Mouse (Mus musculus): ENCODE results near the gene Hes6. TPM values are rescaled to one million over a fixed set of nuclear protein-coding genes. Genes with fewer than 3 reads are reported as not detected.
A peak's percentile ranks its signal among the peaks of the same experiment; 100 is the strongest.

The Hes6 gene
- total and polyA plus RNA-seq, 2 experiments from 2014 or later = 113 to 119 TPM

DNA sequence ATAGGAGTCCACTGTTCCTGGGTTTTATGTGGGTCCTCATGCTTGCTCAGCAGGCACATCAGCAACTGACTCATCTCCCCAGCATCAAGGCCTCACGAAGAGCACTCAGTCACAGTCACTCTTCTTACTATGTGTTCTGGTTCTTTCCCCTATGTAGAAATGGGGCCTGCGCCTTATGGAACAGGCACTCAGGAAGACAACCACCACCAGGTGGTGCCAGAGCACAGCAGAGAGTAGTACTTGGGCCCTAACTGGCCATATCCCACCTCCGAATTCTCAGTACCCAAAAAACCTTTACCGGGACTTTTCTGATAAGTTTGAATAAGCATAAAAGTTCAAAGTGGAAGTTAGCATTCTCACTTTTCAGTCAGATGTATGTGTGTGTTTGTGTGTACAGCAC lies 14.8 kb upstream of the Hes6 start:
- H3K9me3 ChIP-seq (ENCODE audit: low read length) = no peaks in the 10 kb centered on the region
- no peaks in the 10 kb centered on the region for H3K27me3 ChIP-seq (ENCODE audit: insufficient read depth, low read length)
- H3K4me3 ChIP-seq (ENCODE audit: low read depth, low read length) = no peak overlapping the region
- H3K9ac ChIP-seq (replicated peaks; ENCODE audit: low read length, poor library complexity, severe bottlenecking) = no peak overlapping the region
- H3K4me1 ChIP-seq (ENCODE audit: insufficient read depth, low read length) = no peaks in the 10 kb centered on the region
- peaks cover 69% of the 10 kb centered on the region for H3K36me3 ChIP-seq (ENCODE audit: insufficient read depth, low read length)
- H3K4me2 ChIP-seq (ENCODE audit: low read depth, low read length, poor library complexity, severe bottlenecking) = no peak overlapping the region
- no peak for ATAC-seq (ENCODE audit: low FRiP score)
- DNase-seq (ENCODE audit: low spot score) = peak; percentile 87
- WGBS = 30% methylated on average over 4 of the region's 4 CpGs
- peak; percentile 92 for TF ChIP-seq CTCF (IDR thresholded peaks at IDR 0.05)
- H3K27ac ChIP-seq (ENCODE audit: low read depth, low read length) = no peak overlapping the region

DNA sequence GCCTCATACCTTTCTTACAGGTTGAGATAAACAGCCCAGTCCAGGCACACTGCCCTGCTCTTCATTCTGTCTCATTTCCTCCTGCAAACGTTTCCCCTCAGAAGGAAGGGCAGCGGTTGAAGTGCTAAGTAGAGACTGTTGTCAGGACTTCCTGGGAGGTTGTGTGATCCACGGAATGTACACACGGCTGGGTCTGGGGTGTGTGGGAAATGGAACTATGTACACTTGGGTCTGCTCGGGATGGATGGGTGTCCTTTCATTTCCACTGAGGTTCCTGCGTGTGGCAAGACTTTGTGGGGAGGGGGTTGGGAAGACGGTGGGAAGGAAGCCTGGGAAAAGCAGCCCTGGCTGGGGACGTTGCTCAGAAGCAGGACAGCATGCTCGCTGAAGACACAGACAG lies 12.6 kb upstream of the Hes6 start:
- no peak overlapping the region for H3K27ac ChIP-seq (ENCODE audit: low read depth, low read length)
- no peak for TF ChIP-seq CTCF (IDR thresholded peaks at IDR 0.05)
- peaks cover 56% of the 10 kb centered on the region; the same call in 1 of the 2 replicates for H3K36me3 ChIP-seq (ENCODE audit: insufficient read depth, low read length)
- no peaks in the 10 kb centered on the region for H3K9me3 ChIP-seq (ENCODE audit: low read length)
- 84% methylated on average over 9 of the region's 9 CpGs for WGBS
- no peak overlapping the region for H3K4me2 ChIP-seq (ENCODE audit: low read depth, low read length, poor library complexity, severe bottlenecking)
- no peaks in the 10 kb centered on the region for H3K4me1 ChIP-seq (ENCODE audit: insufficient read depth, low read length)
- DNase-seq (ENCODE audit: low spot score) (no peak), ATAC-seq (ENCODE audit: low FRiP score) (no peak)
- no peak overlapping the region for H3K4me3 ChIP-seq (ENCODE audit: low read depth, low read length)
- no peaks in the 10 kb centered on the region for H3K27me3 ChIP-seq (ENCODE audit: insufficient read depth, low read length)
- no peak overlapping the region for H3K9ac ChIP-seq (replicated peaks; ENCODE audit: low read length, poor library complexity, severe bottlenecking)

DNA sequence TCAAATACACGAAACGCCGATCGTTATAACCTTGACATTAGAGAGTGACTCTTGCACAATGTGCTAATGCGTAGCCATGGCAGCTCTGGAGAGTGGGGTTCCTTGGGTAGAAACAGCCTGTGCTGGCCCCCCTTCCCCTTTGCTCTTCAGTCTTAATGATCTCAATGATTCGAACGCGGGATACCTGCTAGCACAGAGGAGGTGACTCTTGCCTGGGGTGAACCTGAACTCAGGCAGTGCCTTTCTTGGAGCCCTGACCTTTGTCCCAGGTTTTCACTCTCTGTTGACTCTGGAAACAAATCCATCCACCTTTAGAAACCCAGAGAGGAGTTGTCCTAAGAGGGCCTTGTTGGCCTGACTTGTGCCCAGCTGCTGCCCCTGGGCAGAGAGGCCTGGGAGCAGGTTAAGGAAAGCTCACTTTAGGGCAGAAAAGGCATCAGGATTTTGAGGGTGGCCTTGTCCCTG lies 6.8 kb upstream of the Hes6 start:
- H3K4me2 ChIP-seq (ENCODE audit: low read depth, low read length, poor library complexity, severe bottlenecking) = no peak overlapping the region
- no peaks in the 10 kb centered on the region for H3K27me3 ChIP-seq (ENCODE audit: insufficient read depth, low read length)
- H3K4me3 ChIP-seq (ENCODE audit: low read depth, low read length) = no peak overlapping the region
- TF ChIP-seq CTCF (IDR thresholded peaks at IDR 0.05) = no peak
- H3K9me3 ChIP-seq (ENCODE audit: low read length) = no peaks in the 10 kb centered on the region
- peaks cover 51% of the 10 kb centered on the region; the same call in 1 of the 2 replicates for H3K36me3 ChIP-seq (ENCODE audit: insufficient read depth, low read length)
- ATAC-seq (ENCODE audit: low FRiP score) (no peak), DNase-seq (ENCODE audit: low spot score) (no peak)
- H3K4me1 ChIP-seq (ENCODE audit: insufficient read depth, low read length) = no peaks in the 10 kb centered on the region
- no peak overlapping the region for H3K27ac ChIP-seq (ENCODE audit: low read depth, low read length)
- 95% methylated on average over 8 of the region's 8 CpGs for WGBS
- H3K9ac ChIP-seq (replicated peaks; ENCODE audit: low read length, poor library complexity, severe bottlenecking) = no peak overlapping the region

DNA sequence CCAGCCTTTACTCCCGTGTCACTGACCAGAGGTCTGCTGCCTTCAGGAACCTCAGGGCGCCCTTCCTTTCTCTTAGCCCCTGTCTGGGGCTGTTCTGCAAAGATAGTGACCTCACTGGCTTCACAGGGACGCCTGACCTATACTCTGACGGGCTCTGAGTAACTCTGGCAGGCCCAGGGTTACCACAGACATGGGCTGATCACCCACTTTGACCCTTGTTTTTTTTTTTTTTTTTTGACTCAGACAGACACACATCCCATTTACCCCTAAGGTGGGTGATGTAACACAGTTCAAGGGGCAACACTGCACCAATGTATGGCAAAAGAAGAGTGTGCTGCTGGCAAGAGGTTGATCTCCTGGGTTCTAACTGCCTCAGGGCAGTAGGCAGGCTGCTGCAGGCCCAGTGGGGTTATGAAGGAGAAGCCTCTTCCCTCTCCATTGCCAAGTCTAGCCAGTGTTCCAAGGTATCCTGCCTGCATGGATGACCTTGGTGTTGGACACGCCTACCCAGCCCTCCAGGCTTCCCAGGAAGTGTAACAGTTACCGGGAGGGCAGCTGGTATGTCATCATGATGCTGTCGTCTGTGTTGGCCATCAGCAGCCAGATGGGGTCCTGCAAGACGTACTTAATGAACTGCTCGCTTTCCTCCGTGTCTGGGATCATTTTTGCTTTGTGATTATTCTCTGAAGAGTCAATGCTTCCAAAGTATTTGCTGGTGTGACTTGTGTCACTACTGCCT lies 6.2 kb upstream of the Hes6 start:
- no peaks in the 10 kb centered on the region for H3K4me1 ChIP-seq (ENCODE audit: insufficient read depth, low read length)
- no peaks in the 10 kb centered on the region for H3K9me3 ChIP-seq (ENCODE audit: low read length)
- H3K4me2 ChIP-seq (ENCODE audit: low read depth, low read length, poor library complexity, severe bottlenecking) = no peak overlapping the region
- DNase-seq (ENCODE audit: low spot score) (no peak), ATAC-seq (ENCODE audit: low FRiP score) (no peak)
- H3K9ac ChIP-seq (replicated peaks; ENCODE audit: low read length, poor library complexity, severe bottlenecking) = no peak overlapping the region
- peaks cover 50% of the 10 kb centered on the region; the same call in 1 of the 2 replicates for H3K36me3 ChIP-seq (ENCODE audit: insufficient read depth, low read length)
- no peak for TF ChIP-seq CTCF (IDR thresholded peaks at IDR 0.05)
- 74% methylated on average over 10 of the region's 10 CpGs for WGBS
- H3K4me3 ChIP-seq (ENCODE audit: low read depth, low read length) = no peak overlapping the region
- H3K27me3 ChIP-seq (ENCODE audit: insufficient read depth, low read length) = no peaks in the 10 kb centered on the region
- no peak overlapping the region for H3K27ac ChIP-seq (ENCODE audit: low read depth, low read length)

DNA sequence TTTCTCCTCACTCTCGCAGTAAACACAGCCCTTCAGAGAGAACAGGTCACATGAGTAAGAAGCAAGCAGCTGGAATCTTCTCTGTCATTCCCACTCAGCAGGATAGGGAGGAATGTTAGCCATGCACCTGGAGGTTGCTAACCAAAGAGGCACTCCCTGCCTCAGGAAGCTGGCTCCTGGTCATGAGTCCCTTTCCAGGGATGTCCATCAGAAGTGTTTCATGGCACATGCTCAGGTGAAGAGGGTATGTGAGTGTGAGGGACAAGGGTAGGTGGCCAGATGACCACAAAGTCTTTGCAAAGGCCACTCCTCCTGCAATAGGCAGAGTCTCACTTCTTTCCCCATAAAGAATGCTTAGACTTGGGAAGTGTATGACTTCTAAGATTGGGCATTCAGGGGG lies 4.2 kb upstream of the Hes6 start:
- no peaks in the 10 kb centered on the region for H3K27me3 ChIP-seq (ENCODE audit: insufficient read depth, low read length)
- 77% methylated on average over 1 of the region's 1 CpGs for WGBS
- no peak overlapping the region for H3K4me2 ChIP-seq (ENCODE audit: low read depth, low read length, poor library complexity, severe bottlenecking)
- TF ChIP-seq CTCF (IDR thresholded peaks at IDR 0.05) = no peak
- no peak overlapping the region for H3K4me3 ChIP-seq (ENCODE audit: low read depth, low read length)
- no peak for ATAC-seq (ENCODE audit: low FRiP score)
- DNase-seq (ENCODE audit: low spot score) = no peak
- H3K27ac ChIP-seq (ENCODE audit: low read depth, low read length) = no peak overlapping the region
- H3K9ac ChIP-seq (replicated peaks; ENCODE audit: low read length, poor library complexity, severe bottlenecking) = no peak overlapping the region
- H3K4me1 ChIP-seq (ENCODE audit: insufficient read depth, low read length) = no peaks in the 10 kb centered on the region
- peaks cover 40% of the 10 kb centered on the region; the same call in 1 of the 2 replicates for H3K36me3 ChIP-seq (ENCODE audit: insufficient read depth, low read length)
- H3K9me3 ChIP-seq (ENCODE audit: low read length) = no peaks in the 10 kb centered on the region

DNA sequence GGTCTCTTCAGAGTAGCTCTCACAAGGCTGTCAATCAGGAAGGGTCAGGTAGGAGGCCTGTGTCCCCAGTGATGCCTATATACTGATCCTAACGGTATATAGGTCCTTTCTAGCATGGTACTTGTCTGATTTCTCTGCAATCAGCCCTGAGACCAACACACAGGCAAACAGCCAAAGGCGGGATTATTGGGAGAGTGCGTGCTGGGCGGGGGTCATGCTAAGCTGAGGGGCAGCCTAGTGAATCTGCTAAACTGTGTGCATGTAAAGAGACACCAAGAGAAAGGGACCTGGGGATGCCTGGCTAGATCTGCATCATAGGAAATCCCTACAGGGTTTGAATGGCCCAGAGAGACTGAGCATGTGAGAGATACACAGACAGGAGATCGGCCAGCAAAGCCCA lies 1.5 kb upstream of the Hes6 start:
- no peaks in the 10 kb centered on the region for H3K27me3 ChIP-seq (ENCODE audit: insufficient read depth, low read length)
- H3K4me1 ChIP-seq (ENCODE audit: insufficient read depth, low read length) = peaks cover 9% of the 10 kb centered on the region
- no peak for ATAC-seq (ENCODE audit: low FRiP score)
- no peak overlapping the region for H3K4me2 ChIP-seq (ENCODE audit: low read depth, low read length, poor library complexity, severe bottlenecking)
- TF ChIP-seq CTCF (IDR thresholded peaks at IDR 0.05) = no peak
- 27% methylated on average over 5 of the region's 5 CpGs for WGBS
- peak; percentile 30 for DNase-seq (ENCODE audit: low spot score)
- H3K4me3 ChIP-seq (ENCODE audit: low read depth, low read length) = no peak overlapping the region
- no peaks in the 10 kb centered on the region for H3K9me3 ChIP-seq (ENCODE audit: low read length)
- no peak overlapping the region for H3K27ac ChIP-seq (ENCODE audit: low read depth, low read length)
- no peak overlapping the region for H3K9ac ChIP-seq (replicated peaks; ENCODE audit: low read length, poor library complexity, severe bottlenecking)
- peaks cover 26% of the 10 kb centered on the region; the same call in 1 of the 2 replicates for H3K36me3 ChIP-seq (ENCODE audit: insufficient read depth, low read length)
